Mouse (Mus musculus) adipocyte (in vitro differentiated cells): ENCODE measurements at regions not wholly inside any gene's neighbourhood (a gene's known extent, or its start where the extent isn't known, plus 50 kb on each side); places are given as distances from the start of the nearest gene placed in this dataset.
"Not testable (repeated sequence)": the region's sequence is repeated elsewhere in the genome, so short reads cannot be mapped to it uniquely, and the experiment has no call there.

Experiments
- DNase-seq: peaks from one replicate; pipeline ENCODE4 v3.0.0-alpha.2; 2016; ENCODE audit warnings: low spot score

DNA sequence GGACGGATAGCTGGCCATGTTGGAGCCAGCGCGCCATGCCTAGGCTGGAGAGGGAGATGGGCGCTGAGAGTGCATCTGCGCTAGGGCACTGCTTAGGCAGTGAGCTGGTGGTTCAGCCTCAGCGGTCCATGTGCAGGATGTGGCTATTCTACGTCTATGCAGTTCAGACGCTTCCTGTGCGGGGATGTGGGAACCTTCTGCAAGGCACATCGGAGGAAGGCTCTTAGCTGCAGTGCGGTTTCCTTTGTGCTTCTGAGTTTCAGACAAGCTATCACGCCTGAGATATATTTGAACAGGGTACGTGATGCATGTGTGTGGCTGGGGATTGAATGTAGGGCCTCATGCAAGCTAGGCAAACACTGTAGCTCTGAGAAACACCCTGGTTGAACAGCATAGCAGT is 54.4 kb upstream of the Lrpprc start:
- no peak for DNase-seq

DNA sequence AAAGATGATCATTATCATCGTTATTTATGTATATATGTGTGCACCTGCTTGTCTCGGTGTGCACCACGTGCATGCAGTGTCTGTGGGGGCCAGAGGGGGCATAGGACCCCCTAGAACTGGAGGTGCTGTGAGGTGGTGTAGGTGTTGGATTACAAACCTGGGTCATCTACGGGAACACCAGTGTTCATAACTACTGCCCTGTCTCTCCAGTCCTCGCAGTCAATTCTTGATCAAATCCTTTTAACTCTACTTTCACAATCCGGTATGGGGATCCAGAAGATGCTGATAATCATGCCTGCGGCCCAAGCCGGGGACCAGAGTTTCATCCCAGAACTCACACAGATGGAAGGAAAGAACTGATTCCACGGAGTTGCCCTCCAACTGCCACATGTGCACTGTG is 55.6 kb upstream of the Lrpprc start:
- DNase-seq: no peak

DNA sequence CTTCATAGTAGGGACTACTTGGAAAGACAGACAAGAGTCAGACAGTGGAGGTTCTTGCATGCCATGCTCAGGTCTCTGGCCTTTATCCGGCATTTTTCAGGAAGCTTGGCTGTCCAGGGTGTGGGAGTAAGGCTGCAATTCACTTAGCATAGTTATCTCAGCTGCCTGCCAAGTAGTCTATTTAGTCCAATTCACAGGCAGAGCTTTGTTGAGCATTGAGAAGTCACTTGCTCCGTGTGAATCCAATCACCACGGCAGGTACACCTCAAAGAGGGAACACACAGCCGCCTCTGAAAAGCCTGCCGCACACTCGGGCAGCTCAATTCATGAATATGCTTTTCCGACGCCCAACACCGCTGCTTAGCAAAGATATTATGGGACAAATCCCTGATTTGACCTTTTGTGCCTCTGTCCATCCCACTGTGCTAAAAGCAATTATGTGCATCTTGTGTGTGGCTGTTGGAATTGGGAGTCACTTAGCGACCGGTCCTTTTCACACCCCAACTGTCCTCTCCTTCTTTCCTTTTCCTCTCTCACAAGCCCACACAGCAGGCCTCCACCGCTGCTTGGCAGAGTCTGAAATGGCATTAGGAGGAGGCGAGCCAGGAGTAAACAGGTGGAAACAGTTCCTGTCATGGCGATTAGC is 57.9 kb upstream of the Lrpprc start:
- no peak for DNase-seq

DNA sequence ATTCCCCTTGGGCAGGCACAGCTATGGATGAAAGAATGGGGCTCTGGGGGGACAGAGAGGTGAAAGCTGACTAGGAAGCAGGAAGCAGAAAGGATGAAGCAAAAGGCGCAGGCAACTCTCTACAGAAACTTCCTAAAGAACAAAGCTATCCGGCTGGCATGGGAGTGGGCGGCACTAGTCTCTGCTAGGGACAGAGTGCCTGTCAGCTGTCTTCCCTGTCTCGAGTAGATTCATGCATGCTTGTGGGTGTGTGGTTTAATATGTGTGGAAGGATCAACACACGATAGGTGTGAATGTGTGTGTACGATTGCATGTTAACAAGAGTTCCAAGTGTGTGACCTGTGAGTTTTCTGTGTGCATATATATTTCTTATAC is 58.4 kb upstream of the Lrpprc start:
- no peak for DNase-seq

DNA sequence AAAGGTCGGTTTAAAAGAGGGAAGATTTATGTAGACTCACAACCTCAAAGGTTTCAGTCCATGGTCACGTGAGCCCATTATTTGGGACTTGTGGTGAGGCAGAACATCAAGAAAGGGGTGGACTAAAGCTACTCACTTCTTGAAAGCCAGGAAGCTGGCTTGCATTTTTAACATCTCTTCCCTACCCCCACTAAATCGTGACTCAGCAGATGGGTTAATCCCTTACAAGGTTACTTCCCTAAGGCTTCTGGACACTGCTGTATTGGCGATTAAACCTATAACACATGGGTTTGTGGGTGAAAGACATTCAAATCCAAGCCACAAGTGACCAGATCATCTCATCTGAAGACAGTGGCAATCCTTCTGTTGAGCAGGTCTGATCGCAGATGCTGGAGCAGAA is 59.9 kb upstream of the Lrpprc start:
- DNase-seq: no peak

DNA sequence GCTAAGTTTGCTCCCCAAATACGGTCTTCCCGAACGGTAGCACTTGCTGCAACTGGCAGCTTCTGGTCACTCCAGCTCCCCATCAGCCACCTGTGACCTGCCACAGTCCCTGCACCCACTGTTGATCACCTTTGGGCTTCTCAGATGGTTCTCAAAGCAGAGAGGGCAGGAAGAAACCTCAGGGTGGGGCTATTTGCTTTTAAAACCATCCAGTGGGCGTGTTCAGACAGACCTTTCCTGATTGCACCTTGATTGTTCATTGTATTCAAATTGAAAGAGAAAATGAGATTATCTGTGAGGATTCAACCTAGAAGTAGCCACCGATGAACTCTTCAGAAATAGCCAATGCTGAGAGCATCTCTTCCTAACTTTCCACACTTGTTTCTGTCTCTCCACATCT is 60.3 kb upstream of the Lrpprc start:
- DNase-seq: no peak

DNA sequence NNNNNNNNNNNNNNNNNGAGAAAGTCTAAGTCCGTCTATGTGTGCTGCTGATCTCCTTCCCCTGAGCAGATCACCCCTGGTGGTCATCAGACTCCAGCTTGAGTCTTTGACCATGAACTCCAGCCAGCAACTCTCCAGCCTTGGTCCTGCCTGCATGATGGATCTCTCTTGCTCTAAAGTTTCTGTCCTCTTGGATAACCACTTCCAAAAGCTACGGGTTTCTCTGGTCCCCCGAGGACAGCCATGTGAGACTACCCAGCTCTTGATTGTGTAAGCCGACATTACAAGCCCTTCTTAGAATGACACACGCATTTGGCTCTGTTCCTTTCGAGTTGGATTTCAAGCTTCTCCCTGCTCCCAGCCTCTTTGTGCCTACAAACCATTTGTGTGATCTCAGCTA is 66.4 kb upstream of the Lrpprc start:
- DNase-seq: peak; percentile 29

DNA sequence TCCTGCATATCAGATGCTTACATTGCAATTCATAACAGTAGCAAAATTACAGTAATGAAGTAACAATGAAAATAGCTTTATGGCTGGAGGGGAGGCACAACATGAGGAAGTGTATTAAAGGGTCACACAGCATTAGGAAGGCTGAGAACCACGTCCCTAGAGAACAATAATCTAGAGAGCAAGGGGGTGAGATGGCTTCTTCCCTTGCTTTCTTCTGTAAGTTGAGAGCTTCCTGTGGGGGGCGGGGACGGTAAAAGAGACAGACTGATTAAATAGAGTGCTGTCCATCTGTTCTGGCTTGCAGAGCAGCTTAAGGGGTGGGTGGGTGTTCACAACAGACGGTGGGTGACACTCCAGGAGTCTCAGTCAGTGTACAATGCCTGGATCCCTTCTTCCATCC is 68.2 kb upstream of the Lrpprc start:
- DNase-seq: no peak

DNA sequence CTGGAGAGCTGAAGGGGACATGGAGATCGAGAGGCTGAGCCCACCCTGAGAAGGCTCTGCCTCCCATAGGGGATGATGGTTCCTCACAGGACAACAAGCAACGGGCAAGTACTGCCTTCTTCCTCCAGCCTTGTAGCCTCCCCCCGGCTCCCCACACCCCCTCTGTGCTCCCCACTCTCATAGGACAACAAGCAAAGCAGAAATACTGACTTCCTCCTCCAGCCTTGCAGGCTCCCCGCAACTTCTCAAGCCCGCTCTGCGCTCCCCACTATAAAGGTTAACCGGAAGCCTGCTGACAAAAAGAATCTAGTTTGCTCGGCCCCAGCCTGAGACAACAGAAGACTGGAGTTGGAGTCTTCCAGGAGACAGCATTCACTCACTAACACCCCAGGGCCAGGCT is 69.3 kb upstream of the Lrpprc start:
- DNase-seq: no peak

DNA sequence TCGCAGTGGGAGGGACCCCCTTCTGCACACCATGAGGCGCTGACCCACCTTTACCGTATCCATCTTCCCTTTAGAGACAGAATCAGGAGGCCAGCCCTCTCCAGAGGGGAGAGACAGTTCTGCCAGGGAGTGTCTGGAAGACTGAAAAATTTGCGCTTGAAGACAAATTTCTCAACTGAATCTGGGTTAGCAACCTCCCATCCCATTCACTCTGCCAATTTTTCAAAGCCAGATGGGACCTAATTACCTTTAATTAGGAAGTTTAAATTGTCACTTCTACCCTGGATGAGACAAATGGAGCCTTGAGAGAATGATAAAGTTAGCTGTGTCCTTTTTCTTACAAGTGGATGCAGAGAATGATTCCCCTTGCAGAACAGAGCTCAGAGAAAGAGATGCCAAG is 70.2 kb upstream of the Lrpprc start:
- no peak for DNase-seq

DNA sequence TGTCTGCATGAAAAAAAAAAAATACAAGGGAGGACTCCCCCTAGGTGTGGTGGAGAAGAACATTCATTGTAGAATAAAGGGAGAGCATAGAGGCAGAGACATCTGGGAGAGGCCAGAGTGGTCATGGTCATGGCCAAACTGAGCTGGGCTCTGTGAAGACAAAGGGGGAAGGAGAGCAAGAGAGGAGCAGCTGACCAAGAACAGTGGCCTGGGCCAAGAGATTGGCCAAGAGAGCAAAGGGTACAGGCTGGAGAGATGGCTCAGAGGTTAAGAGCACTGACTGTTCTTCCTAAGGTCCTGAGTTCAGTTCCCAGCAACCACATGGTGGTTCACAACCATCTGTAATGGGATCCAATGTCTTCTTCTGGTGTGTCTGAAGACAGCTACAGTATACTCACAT is 73.6 kb upstream of the Lrpprc start:
- DNase-seq: not testable (repeated sequence)

DNA sequence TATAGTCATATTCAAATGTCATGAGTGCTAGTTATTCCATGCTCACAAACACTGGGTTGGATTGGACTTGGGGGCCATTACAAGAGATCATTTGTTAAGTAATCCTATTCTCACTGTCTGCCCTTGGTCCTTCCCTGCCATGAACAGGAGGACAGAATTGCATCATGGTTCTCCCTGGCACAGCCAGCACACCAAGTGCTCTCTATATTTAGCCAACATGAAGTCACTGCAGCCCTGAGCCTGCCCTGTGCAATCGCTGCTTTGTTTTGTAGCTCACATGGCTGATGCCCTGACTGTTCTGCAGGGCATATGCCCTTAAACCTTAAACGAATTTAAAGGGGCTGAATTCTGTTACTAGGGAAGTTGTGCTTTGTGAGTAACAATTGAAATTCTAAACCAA is 74.6 kb upstream of the Lrpprc start:
- DNase-seq: peak; percentile 84

DNA sequence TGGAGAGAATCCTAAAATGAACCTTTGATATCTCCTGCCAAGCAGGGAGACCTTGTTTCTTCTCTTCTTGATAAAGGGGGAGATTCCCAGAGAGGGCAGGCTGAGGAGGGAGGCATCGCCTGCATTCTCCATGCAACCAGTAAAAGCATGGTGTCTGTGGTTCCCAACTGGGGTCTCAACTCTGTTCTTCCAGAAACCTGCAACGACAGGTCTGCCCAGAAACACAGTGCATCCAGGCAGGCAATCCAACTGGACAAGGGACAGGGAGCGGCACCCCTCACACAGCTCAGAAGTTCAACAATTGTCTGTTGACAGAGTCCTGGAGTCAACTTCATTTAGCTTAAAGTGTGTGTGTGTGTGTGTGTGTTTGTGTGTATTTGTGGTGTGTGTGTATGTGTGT is 75.0 kb upstream of the Lrpprc start:
- no peak for DNase-seq

DNA sequence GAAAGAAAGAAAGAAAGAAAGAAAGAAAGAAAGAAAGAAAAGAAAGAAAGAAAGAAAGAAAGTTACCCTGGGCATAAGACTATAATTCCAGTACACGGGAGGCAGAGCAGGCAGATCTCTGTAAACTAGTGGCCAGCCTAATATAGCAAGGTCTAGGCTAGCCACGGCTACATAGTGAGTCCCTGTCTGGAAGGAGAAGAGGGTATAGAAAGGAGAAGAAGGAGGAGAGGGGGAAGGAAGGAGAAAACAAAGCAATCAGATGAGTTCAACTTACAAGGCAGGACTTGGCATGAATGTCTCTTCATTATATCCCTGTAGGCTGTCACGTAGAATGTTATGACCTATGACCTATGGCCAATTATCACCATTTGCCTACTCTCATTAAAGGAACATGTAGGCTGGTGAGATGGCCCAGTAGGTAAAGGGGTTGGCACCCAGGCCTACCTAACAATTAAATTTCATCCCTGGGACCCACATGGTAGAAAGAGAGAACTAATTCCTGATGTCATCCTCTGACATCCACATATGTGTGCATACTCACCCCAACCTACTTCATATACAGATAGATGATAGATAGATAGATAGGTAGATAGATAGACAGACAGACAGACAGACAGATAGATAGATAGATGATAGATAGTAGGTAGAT is 78.6 kb upstream of the Lrpprc start:
- no peak for DNase-seq

DNA sequence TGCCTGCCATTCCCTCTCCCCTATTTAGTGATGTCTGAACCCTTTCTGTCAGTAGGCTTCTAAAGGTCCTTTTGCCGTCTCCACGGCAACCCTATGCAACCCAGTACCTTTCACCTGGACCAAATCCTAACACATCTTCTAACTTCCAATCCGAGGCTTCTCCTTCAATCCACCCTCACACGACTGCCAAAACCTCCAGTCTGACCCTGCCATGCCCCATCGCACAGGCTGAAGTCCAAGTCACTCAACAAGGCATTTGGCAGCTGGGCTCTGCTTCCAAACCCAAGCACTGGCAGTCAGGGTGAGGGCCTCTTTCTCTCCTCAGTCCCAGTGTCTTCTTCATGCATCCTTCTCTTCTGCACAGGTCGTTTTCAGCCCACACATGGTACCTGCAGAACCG is 83.0 kb upstream of the Lrpprc start:
- DNase-seq: peak; percentile 91

DNA sequence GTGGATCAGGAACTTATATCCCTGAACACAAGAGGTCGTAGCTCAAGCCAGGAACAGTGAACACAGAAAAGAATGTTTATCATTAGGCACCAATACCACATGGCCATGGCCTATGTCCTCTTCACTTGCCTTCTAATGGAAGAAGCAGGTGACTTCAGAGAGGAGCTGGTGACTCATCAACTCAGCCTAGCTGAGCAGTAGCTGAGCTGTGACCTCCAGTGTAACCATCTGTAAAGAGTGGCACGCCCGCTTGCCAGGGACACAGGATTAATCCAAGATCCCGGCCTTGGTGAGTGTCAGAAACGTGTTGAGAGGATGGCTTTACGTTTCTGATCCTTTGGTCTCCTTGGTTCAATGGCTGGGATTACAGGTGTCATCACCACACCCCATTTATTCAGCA is 82.0 kb upstream of the Ppm1b start:
- no peak for DNase-seq

DNA sequence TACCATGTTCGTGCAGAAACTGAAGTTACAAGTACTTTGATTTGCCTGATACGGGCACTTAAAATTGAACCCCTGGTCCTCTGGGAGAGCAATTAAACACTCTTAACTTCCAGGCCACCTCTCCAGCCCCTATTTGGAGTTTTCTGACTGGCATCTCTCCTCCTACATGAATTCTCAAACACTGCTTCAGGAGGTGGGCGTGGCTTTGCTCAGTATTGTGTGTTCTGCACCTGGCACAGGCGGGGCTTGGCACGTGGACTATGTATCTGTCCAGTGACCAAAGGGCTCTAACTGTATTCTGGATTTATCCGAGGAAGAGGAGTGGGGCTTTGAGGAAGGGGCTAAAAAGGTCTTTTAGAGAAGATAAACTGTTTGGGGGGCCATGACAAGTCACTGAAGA is 81.5 kb upstream of the Ppm1b start:
- DNase-seq: no peak

DNA sequence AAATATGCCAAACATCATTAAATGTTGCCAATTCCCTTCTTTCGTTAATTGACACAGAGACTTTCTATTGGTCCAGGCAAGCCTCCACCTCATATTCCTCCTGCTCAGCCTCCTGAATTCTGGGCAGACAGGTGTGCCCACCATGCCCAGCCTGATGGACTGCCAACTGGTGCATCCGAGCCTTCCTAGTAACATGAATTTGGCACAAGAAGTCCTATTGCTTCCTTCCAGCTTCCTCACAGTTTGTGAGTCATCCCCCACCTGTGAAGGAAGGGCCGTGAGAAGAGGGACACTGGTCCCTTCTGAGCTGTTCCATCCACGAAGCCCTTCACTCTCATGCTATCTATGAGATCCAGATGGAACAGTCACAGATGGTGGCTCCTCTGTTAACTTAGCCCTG is 80.5 kb upstream of the Ppm1b start:
- no peak for DNase-seq

DNA sequence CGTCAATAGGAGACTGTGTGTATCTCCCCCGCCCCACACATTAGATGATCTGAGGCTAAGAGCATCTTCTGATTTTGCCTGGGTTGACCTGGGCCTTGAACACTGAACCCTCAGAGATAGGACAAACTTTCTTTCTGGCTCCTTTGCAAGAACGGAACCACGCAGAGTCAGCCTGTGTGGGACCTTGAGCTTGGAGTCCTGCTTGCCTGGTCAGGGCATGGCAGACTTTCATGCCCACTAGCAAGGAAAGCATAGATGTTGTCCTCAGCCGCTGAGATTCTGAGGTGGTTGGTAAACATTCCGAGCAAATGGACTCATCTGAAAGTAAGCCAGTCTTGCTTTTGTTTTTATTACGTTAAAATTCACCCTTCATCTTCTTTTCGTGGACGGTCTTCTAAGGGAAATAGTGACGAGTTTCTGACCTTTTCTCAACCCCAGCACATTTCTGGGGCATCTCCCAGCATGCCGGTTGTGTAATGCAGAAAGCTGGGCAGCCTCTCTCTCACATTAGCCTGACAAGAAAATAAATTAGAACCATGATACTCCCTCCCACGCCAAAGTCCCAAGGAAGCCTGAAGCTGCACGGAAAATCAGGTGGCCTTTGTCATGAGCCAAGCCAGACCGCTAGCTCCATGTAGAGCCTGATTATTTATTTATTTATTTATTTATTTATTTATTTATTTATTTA is 79.2 kb upstream of the Ppm1b start:
- DNase-seq: peak; percentile 76

DNA sequence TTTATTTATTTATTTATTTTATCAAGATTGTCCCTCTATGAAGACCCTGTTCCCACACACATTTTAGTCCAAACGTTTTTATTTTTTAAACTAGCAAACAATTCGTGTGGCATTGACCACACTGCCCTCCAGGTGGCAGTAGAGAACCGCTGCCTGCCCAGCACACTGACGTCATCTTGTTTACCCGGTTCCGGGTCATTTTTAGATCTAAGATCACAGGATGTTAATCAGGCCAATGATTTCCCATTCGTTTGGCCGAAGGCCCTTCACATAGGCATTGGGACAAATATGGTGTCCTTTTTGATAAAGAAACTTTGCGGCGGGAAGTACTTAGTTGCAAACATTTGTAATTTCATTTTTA is 78.7 kb upstream of the Ppm1b start:
- peak; percentile 87 for DNase-seq

DNA sequence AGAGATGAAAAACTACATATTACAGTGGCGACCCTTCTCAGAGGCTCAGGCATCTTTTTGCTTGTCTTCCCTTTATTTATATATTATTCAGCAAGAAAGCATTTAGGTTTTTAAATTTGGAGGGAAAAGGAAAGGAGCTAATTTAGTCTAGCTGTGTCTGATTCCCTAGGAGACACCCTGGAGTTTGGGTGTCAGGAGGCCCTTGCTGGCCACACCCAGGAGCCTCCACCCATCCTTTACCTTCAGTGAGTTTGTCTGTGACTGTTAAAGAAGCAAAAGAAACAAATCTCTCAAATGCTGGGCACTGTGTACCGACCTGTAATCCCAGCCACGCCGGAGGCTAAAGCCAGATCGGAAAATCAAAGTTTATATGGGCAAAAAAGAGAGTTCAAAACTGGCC is 78.2 kb upstream of the Ppm1b start:
- no peak for DNase-seq

DNA sequence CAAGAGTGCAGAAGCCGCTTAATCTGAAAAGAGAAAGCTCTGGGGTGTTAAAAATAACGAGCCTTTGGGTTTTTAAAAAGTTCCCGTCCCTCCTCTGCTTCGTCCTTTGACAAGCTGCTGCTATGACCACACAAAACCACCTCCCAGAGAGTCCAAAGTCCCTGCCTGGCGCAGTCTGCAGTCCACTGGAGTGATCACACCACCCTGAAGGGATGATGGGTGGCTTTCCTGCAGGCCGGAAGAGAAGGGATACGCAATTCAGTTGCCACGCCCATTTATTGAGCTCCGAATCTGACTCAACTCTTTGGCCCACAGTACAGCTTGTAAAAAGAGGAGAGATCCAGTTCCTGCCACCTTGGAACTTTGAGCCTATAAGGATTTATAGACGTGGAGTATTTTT is 77.4 kb upstream of the Ppm1b start:
- DNase-seq: no peak

DNA sequence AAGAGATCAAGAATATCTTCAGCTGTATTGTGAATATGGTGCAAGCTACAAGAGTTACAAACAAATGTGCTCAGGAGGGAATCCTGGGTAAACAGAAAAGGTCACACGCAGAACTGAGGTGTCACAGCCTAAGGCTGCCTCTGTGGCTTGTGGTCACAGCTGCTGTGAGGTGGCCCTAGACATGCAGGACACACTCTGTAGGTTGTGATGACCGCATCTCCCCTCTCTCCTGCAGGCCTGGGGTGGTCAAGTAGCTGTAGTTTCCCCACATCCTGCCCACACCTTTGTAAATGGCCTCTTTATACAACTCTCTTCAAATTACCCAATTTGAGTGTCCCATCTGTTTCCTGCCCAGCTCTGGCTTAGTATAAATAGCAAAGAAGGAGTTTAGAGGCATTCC is 75.6 kb upstream of the Ppm1b start:
- no peak for DNase-seq

DNA sequence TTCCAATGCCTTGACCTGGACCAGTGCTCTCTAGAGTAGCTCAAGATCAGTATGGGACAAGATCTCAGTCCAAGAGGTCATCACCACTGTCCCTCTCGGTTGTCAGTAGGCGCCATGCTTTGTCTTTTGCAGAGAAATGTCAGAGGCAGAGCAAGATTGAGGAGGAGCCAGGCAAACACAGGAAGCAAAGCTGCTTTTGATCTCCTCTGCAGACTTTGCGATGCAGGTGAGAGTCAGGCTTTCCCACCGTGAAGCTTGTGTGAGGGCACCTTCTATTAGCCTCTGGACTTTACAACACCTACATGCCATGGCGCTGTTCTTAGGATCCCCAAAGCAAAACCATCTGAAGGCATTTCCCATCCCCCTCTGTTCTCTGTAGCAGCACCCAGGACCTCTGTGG is 68.0 kb upstream of the Ppm1b start:
- no peak for DNase-seq
